Mouse (Mus musculus) kidney, postnatal 25 days (tissue): ENCODE measurements around the gene Hist1h4j.
"Not testable (repeated sequence)": the region's sequence is repeated elsewhere in the genome, so short reads cannot be mapped to it uniquely, and the experiment has no call there.

Experiments used
- DNase-seq, 2 experiments: peaks; one replicate each; pipeline ENCODE4 v3.0.0; 2021; ENCODE audit warnings: mixed read lengths in 2 of 2

Gene Hist1h4j

GRCm38 (mm10) chr13:21781639-21782038, 46.8 kb downstream of the Hist1h4j start:
- DNase-seq, result no peak

GRCm38 (mm10) chr13:21782361-21783254, 47.7 kb downstream of the Hist1h4j start:
- DNase-seq, result not testable (repeated sequence)

- DNase-seq, result peak; percentile 52 to 65
Measured at GRCm38 (mm10) chr13:21783255-21783617, 48.4 kb downstream of the Hist1h4j start, which contains the start of gene Hist1h3i. TSS of gene Hist1h3i (minus strand) at chr13:21783370.

- peak in 1 of 2 experiments; percentile 13 for DNase-seq
Measured at GRCm38 (mm10) chr13:21783734-21784161, 48.9 kb downstream of the Hist1h4j start.

- DNase-seq, result no peak
Measured at GRCm38 (mm10) chr13:21784311-21784710, 49.4 kb downstream of the Hist1h4j start.
